Mouse (Mus musculus) neural tube, embryonic 11.5 days (tissue): ENCODE data around the gene B430305J03Rik. TPM values are rescaled to one million over a fixed set of nuclear protein-coding genes. Genes with fewer than 3 reads are reported as not detected.

Source experiments
- ATAC-seq: fragments of 200-750 bp; cut with Nextera tagmentation; 2 replicates; pipeline ENCODE4 v1.8.0; 2017; ENCODE audit warnings: moderate number of reproducible peaks, mild to moderate bottlenecking, moderate TSS enrichment, moderate library complexity; ENCODE audit not compliant: insufficient read depth, low FRiP score, low TSS enrichment
- DNase-seq: peaks from one replicate; pipeline ENCODE4 v3.0.0-alpha.2; 2015; ENCODE audit warnings: low spot score
- H3K27ac ChIP-seq: fragments of 300-500 bp; sonication (generic); 2 replicates; pipeline ENCODE4 v1.5.1; 2014; ENCODE audit warnings: low read depth, mild to moderate bottlenecking, low read length
- H3K27me3 ChIP-seq: fragments of 300-500 bp; sonication (generic); 2 replicates; pipeline ENCODE4 v1.6.1; 2014; ENCODE audit warnings: mild to moderate bottlenecking, low read length, mixed read lengths; ENCODE audit not compliant: control insufficient read depth, insufficient read depth
- H3K36me3 ChIP-seq: fragments of 300-500 bp; sonication (generic); 2 replicates; pipeline ENCODE4 v1.6.1; 2014; ENCODE audit warnings: mild to moderate bottlenecking, low read length, moderate library complexity, mixed read lengths; ENCODE audit not compliant: control insufficient read depth, insufficient read depth
- H3K4me1 ChIP-seq: fragments of 300-500 bp; sonication (generic); 2 replicates; pipeline ENCODE4 v1.6.1; 2014; ENCODE audit warnings: low read length, mixed read lengths; ENCODE audit not compliant: control insufficient read depth, insufficient read depth
- H3K4me2 ChIP-seq: fragments of 300-500 bp; sonication (generic); 2 replicates; pipeline ENCODE4 v1.6.1; 2014; ENCODE audit warnings: low read depth, mild to moderate bottlenecking, moderate library complexity
- H3K4me3 ChIP-seq: fragments of 300-500 bp; sonication (generic); 2 replicates; pipeline ENCODE4 v1.5.1; 2014; ENCODE audit warnings: low read depth, low read length
- H3K9ac ChIP-seq: fragments of 300-500 bp; sonication (generic); 2 replicates; pipeline ENCODE4 v1.6.1; 2014; ENCODE audit warnings: mild to moderate bottlenecking, low read length
- H3K9me3 ChIP-seq: fragments of 300-500 bp; sonication (generic); 2 replicates; pipeline ENCODE4 v1.6.1; 2016; ENCODE audit warnings: low read length; ENCODE audit not compliant: control insufficient read depth
- WGBS: fragments of 180-500 bp; shearing (Covaris S2); extraction: QIAGEN DNeasy Blood & Tissue Kit; methylation state at CpG from one replicate; pipeline ENCODE4 v1.1.7; 2014; 5-methylcytosine and 5-hydroxymethylcytosine counted together
- polyA plus RNA-seq: library from polyadenylated mRNA; unstranded; fragments of >200 nt; fragmentation: Nextera tagmentation; extraction: Ambion mirVana; gene quantifications from 2 replicates; pipeline ENCODE4 v1.2.1, GENCODE M21; 2014

The B430305J03Rik gene
- not detected in 2 replicates for polyA plus RNA-seq

- Histone ChIP-seq H3K27me3 (no peaks in the 10 kb centered on the region), H3K9me3 (no peaks in the 10 kb centered on the region), H3K4me3 (peak within 1 kb of the TSS; percentile 67), H3K4me1 (peaks cover 11% of the 10 kb centered on the region; the same call in 1 of the 2 replicates), H3K4me2 (peak within 1 kb of the TSS; percentile 76), H3K9ac (peak within 1 kb of the TSS; percentile 78), H3K27ac (peak within 1 kb of the TSS; percentile 77), H3K36me3 (no peaks in the 10 kb centered on the region)
- 4% methylated on average over 10 of the region's 10 CpGs for WGBS
- DNase-seq (no peak), ATAC-seq (no peak)
Observed at GRCm38 (mm10) chr3:61365779-61366373, at the start of gene B430305J03Rik. TSS of gene B430305J03Rik (minus strand) at chr3:61365951.

GRCm38 (mm10) chr3:61409683-61410082 is 43.9 kb upstream of the B430305J03Rik start:
- H3K9me3 ChIP-seq = no peaks in the 10 kb centered on the region
- DNase-seq (no peak), ATAC-seq (no peak)
- H3K4me2 ChIP-seq = no peak overlapping the region
- H3K27me3 ChIP-seq = no peaks in the 10 kb centered on the region
- WGBS = 83% methylated on average over 6 of the region's 6 CpGs
- no peaks in the 10 kb centered on the region for H3K4me1 ChIP-seq
- H3K27ac ChIP-seq = no peak overlapping the region
- H3K4me3 ChIP-seq = no peak overlapping the region
- no peaks in the 10 kb centered on the region for H3K36me3 ChIP-seq
- H3K9ac ChIP-seq = no peak overlapping the region

GRCm38 (mm10) chr3:61406921-61407320 is 41.2 kb upstream of the B430305J03Rik start:
- Histone ChIP-seq H3K4me1 (no peaks in the 10 kb centered on the region), H3K9me3 (no peaks in the 10 kb centered on the region), H3K27me3 (no peaks in the 10 kb centered on the region), H3K4me3 (no peak overlapping the region), H3K27ac (no peak overlapping the region), H3K36me3 (no peaks in the 10 kb centered on the region), H3K4me2 (no peak overlapping the region), H3K9ac (no peak overlapping the region)
- DNase-seq (no peak), ATAC-seq (no peak)
- 81% methylated on average over 4 of the region's 4 CpGs for WGBS

GRCm38 (mm10) chr3:61400823-61401387 is 35.2 kb upstream of the B430305J03Rik start:
- Histone ChIP-seq H3K4me1 (no peaks in the 10 kb centered on the region), H3K9me3 (no peaks in the 10 kb centered on the region), H3K27ac (no peak overlapping the region), H3K4me3 (no peak overlapping the region), H3K36me3 (no peaks in the 10 kb centered on the region), H3K4me2 (no peak overlapping the region), H3K27me3 (no peaks in the 10 kb centered on the region), H3K9ac (no peak overlapping the region)
- ATAC-seq (no peak), DNase-seq (no peak)
- WGBS = 86% methylated on average over 1 of the region's 1 CpGs

GRCm38 (mm10) chr3:61396728-61397127 is 31.0 kb upstream of the B430305J03Rik start:
- Histone ChIP-seq H3K4me1 (no peaks in the 10 kb centered on the region), H3K36me3 (no peaks in the 10 kb centered on the region), H3K4me3 (no peak overlapping the region), H3K9me3 (no peaks in the 10 kb centered on the region), H3K9ac (no peak overlapping the region), H3K27me3 (no peaks in the 10 kb centered on the region), H3K27ac (no peak overlapping the region), H3K4me2 (no peak overlapping the region)
- DNase-seq (peak; percentile 10), ATAC-seq (peak; percentile 22; the same call in 1 of the 2 replicates)
- 27% methylated on average over 2 of the region's 2 CpGs for WGBS

- no peak overlapping the region for H3K27ac ChIP-seq
- DNase-seq = no peak
- ATAC-seq = no peak
- H3K9me3 ChIP-seq = no peaks in the 10 kb centered on the region
- no peaks in the 10 kb centered on the region for H3K4me1 ChIP-seq
- no peaks in the 10 kb centered on the region for H3K36me3 ChIP-seq
- no peak overlapping the region for H3K4me3 ChIP-seq
- H3K9ac ChIP-seq = no peak overlapping the region
- no peak overlapping the region for H3K4me2 ChIP-seq
- WGBS = 92% methylated on average over 3 of the region's 3 CpGs
- no peaks in the 10 kb centered on the region for H3K27me3 ChIP-seq
Observed at GRCm38 (mm10) chr3:61395382-61395781, 29.6 kb upstream of the B430305J03Rik start.

GRCm38 (mm10) chr3:61393520-61393919 is 27.8 kb upstream of the B430305J03Rik start:
- no peak for DNase-seq
- no peak overlapping the region for H3K4me2 ChIP-seq
- H3K27me3 ChIP-seq = no peaks in the 10 kb centered on the region
- H3K36me3 ChIP-seq = no peaks in the 10 kb centered on the region
- H3K9me3 ChIP-seq = no peaks in the 10 kb centered on the region
- no peak overlapping the region for H3K9ac ChIP-seq
- H3K4me1 ChIP-seq = no peaks in the 10 kb centered on the region
- H3K27ac ChIP-seq = no peak overlapping the region
- WGBS = 57% methylated on average over 3 of the region's 3 CpGs
- no peak overlapping the region for H3K4me3 ChIP-seq
- no peak for ATAC-seq

GRCm38 (mm10) chr3:61392881-61393280 is 27.1 kb upstream of the B430305J03Rik start:
- H3K9me3 ChIP-seq = no peaks in the 10 kb centered on the region
- no peaks in the 10 kb centered on the region for H3K27me3 ChIP-seq
- no peak for DNase-seq
- WGBS = 65% methylated on average over 1 of the region's 1 CpGs
- 0 out of 2 replicates have a peak, but pooled peaks have one; percentile 32 for ATAC-seq
- no peaks in the 10 kb centered on the region for H3K36me3 ChIP-seq
- no peaks in the 10 kb centered on the region for H3K4me1 ChIP-seq
- no peak overlapping the region for H3K4me3 ChIP-seq
- no peak overlapping the region for H3K4me2 ChIP-seq
- no peak overlapping the region for H3K27ac ChIP-seq
- H3K9ac ChIP-seq = no peak overlapping the region

- WGBS = 83% methylated on average over 4 of the region's 4 CpGs
Observed at GRCm38 (mm10) chr3:61391564-61391963, 25.8 kb upstream of the B430305J03Rik start.

More at GRCm38 (mm10) chr3:61391564-61391963, 25.8 kb upstream of the B430305J03Rik start:
- H3K27me3 ChIP-seq = no peaks in the 10 kb centered on the region
- no peaks in the 10 kb centered on the region for H3K36me3 ChIP-seq
- no peaks in the 10 kb centered on the region for H3K9me3 ChIP-seq
- H3K4me3 ChIP-seq = no peak overlapping the region
- no peak overlapping the region for H3K27ac ChIP-seq
- H3K4me1 ChIP-seq = no peaks in the 10 kb centered on the region
- DNase-seq (no peak), ATAC-seq (no peak)
- no peak overlapping the region for H3K9ac ChIP-seq
- H3K4me2 ChIP-seq = no peak overlapping the region
